Mouse (Mus musculus): Measurements from ENCODE around the gene Foxf2.

The Foxf2 gene

GRCm38 (mm10) chr13:31626183-31626801, 676 bp downstream of the Foxf2 start:
- DNase-seq = no peak

- DNase-seq = no peak
These were observed 1.5 kb downstream of the Foxf2 start for GRCm38 (mm10) chr13:31626991-31627625.

- no peak for DNase-seq
These were observed 2.5 kb downstream of the Foxf2 start for GRCm38 (mm10) chr13:31627864-31628690.

GRCm38 (mm10) chr13:31628691-31629180, 3.1 kb downstream of the Foxf2 start:
- no peak for DNase-seq

GRCm38 (mm10) chr13:31629321-31629851, 3.8 kb downstream of the Foxf2 start:
- peak; percentile 30 for DNase-seq

GRCm38 (mm10) chr13:31630051-31630450, 4.4 kb downstream of the Foxf2 start:
- DNase-seq = no peak

- DNase-seq = no peak
These were observed 4.9 kb downstream of the Foxf2 start for GRCm38 (mm10) chr13:31630551-31630950.

GRCm38 (mm10) chr13:31631291-31631690, 5.7 kb downstream of the Foxf2 start:
- DNase-seq = no peak

GRCm38 (mm10) chr13:31632450-31632849, 6.8 kb downstream of the Foxf2 start:
- DNase-seq = peak; percentile 84

- DNase-seq = no peak
These were observed 7.6 kb downstream of the Foxf2 start for GRCm38 (mm10) chr13:31633259-31633658.

- no peak for DNase-seq
These were observed 9.9 kb downstream of the Foxf2 start for GRCm38 (mm10) chr13:31635546-31635945.

GRCm38 (mm10) chr13:31641517-31641916, 15.9 kb downstream of the Foxf2 start:
- DNase-seq = no peak

- no peak for DNase-seq
These were observed 26.6 kb downstream of the Foxf2 start for GRCm38 (mm10) chr13:31652131-31652745.

GRCm38 (mm10) chr13:31656249-31656648, 30.6 kb downstream of the Foxf2 start:
- DNase-seq = no peak

GRCm38 (mm10) chr13:31658212-31658611, 32.6 kb downstream of the Foxf2 start:
- no peak for DNase-seq

- DNase-seq = peak; percentile 83
These were observed 33.3 kb downstream of the Foxf2 start for GRCm38 (mm10) chr13:31658963-31659362.

GRCm38 (mm10) chr13:31661211-31661610, 35.6 kb downstream of the Foxf2 start:
- no peak for DNase-seq

- no peak for DNase-seq
These were observed 39.8 kb downstream of the Foxf2 start for GRCm38 (mm10) chr13:31665376-31665775.

GRCm38 (mm10) chr13:31667919-31668524, 42.4 kb downstream of the Foxf2 start:
- no peak for DNase-seq

GRCm38 (mm10) chr13:31672093-31672492, 46.5 kb downstream of the Foxf2 start:
- DNase-seq = no peak

All from lung, postnatal 14 days (tissue).